ENCODE assay signal across 25 mouse cellular contexts in genomic region chr17:11413688-11414087, GRCm38 (mm10).
"Had no signal": no experiment of that assay in that cellular context is flagged by ENCODE, and none has a peak within 500 bp of the region (broad histone marks: within the 10 kb centered on the region; RNA-seq: fewer than 3 reads in every experiment).

No protein-coding gene starts in this region.

- H3K9me3 ChIP-seq: heart, embryonic 12.5 days; hindbrain, embryonic 13.5 days; hindbrain, embryonic 15.5 days; kidney, embryonic 15.5 days; limb, embryonic 13.5 days; limb, embryonic 15.5 days; liver, embryonic 12.5 days had no signal

- H3K4me2 ChIP-seq: heart, embryonic 12.5 days; hindbrain, embryonic 13.5 days; hindbrain, embryonic 15.5 days; kidney, embryonic 15.5 days; limb, embryonic 13.5 days; limb, embryonic 15.5 days; liver, embryonic 12.5 days had no signal

- H3K36me3 ChIP-seq: heart, embryonic 12.5 days; hindbrain, embryonic 13.5 days; hindbrain, embryonic 15.5 days; kidney, embryonic 15.5 days; limb, embryonic 13.5 days; limb, embryonic 15.5 days; liver, embryonic 12.5 days had no signal

- H3K27me3 ChIP-seq: heart, embryonic 12.5 days; hindbrain, embryonic 13.5 days; hindbrain, embryonic 15.5 days; kidney, embryonic 15.5 days; limb, embryonic 13.5 days; limb, embryonic 15.5 days; liver, embryonic 12.5 days had no signal

- H3K9ac ChIP-seq: heart, embryonic 12.5 days; hindbrain, embryonic 13.5 days; hindbrain, embryonic 15.5 days; kidney, embryonic 15.5 days; limb, embryonic 13.5 days; limb, embryonic 15.5 days; liver, embryonic 12.5 days; liver, embryonic 14.5 days had no signal

- ATAC-seq: hindbrain, postnatal 0 days; intestine, embryonic 16.5 days; liver, embryonic 12.5 days had no signal

- H3K27ac ChIP-seq: heart, adult 2 months; hindbrain, embryonic 13.5 days; hindbrain, embryonic 15.5 days; hindbrain, postnatal 0 days; kidney, embryonic 15.5 days; kidney, postnatal 0 days; limb, embryonic 13.5 days; limb, embryonic 15.5 days; liver, embryonic 12.5 days; liver, embryonic 14.5 days had no signal

- DNase-seq: gastrocnemius, postnatal 14 days; gastrocnemius, postnatal 36 days; heart, adult 11 months; heart, adult 2 months; heart, postnatal 14 days; heart, postnatal 36 days; kidney, adult 11 months; kidney, adult 2 months; kidney, adult 9 months; kidney, postnatal 14 days; kidney, postnatal 36 days; layer of hippocampus, adult 9-11 months; layer of hippocampus, postnatal 36 days; left cerebral cortex, postnatal 4 days had no signal

- H3K4me3 ChIP-seq: heart, adult 2 months; heart, embryonic 12.5 days; hindbrain, embryonic 13.5 days; hindbrain, embryonic 15.5 days; kidney, embryonic 15.5 days; limb, embryonic 13.5 days; limb, embryonic 15.5 days; liver, embryonic 12.5 days had no signal

- H3K4me1 ChIP-seq: hindbrain, embryonic 13.5 days; hindbrain, embryonic 15.5 days; kidney, embryonic 15.5 days; limb, embryonic 13.5 days; limb, embryonic 15.5 days; liver, embryonic 12.5 days had no signal
